Mouse (Mus musculus) NIH3T3 (cell line): Measurements from ENCODE around the gene Plekha8.

ENCODE experiments used
- DNase-seq: peaks from one replicate; pipeline ENCODE4 v3.0.0-alpha.2; 2012; ENCODE audit warnings: low read depth

The Plekha8 gene

GRCm38 (mm10) chr6:54594469-54595329 lies at the start of gene Plekha8:
Plekha8 (plus strand) TSS chr6:54595111.
- DNase-seq: peak; percentile 96

- no peak for DNase-seq
Observed at GRCm38 (mm10) chr6:54548314-54549019, 46.4 kb upstream of the Plekha8 start.

GRCm38 (mm10) chr6:54549311-54549710 lies 45.6 kb upstream of the Plekha8 start:
- no peak for DNase-seq

- DNase-seq: peak; percentile 21
Observed at GRCm38 (mm10) chr6:54550801-54551323, 44.0 kb upstream of the Plekha8 start.

- no peak for DNase-seq
Observed at GRCm38 (mm10) chr6:54552721-54553413, 42.0 kb upstream of the Plekha8 start.

GRCm38 (mm10) chr6:54553632-54554031 lies 41.3 kb upstream of the Plekha8 start:
- DNase-seq: no peak

- DNase-seq: no peak
Observed at GRCm38 (mm10) chr6:54554341-54555110, 40.4 kb upstream of the Plekha8 start.

GRCm38 (mm10) chr6:54555816-54556215 lies 39.1 kb upstream of the Plekha8 start:
- DNase-seq: no peak

GRCm38 (mm10) chr6:54557671-54558070 lies 37.2 kb upstream of the Plekha8 start:
- no peak for DNase-seq

- no peak for DNase-seq
Observed at GRCm38 (mm10) chr6:54558466-54558865, 36.4 kb upstream of the Plekha8 start.

GRCm38 (mm10) chr6:54562018-54562809 lies 32.7 kb upstream of the Plekha8 start:
- DNase-seq: no peak

- DNase-seq: no peak
Observed at GRCm38 (mm10) chr6:54563561-54563960, 31.4 kb upstream of the Plekha8 start.

GRCm38 (mm10) chr6:54564506-54564991 lies 30.4 kb upstream of the Plekha8 start:
- peak; percentile 46 for DNase-seq

- peak; percentile 12 for DNase-seq
Observed at GRCm38 (mm10) chr6:54565012-54565411, 29.9 kb upstream of the Plekha8 start.

GRCm38 (mm10) chr6:54565665-54566545 lies 29.0 kb upstream of the Plekha8 start, which contains the start of gene Scrn1:
Scrn1 (minus strand) TSS chr6:54566489.
- DNase-seq: peak; percentile 37

GRCm38 (mm10) chr6:54566546-54566919 lies 28.4 kb upstream of the Plekha8 start:
- DNase-seq: no peak

- DNase-seq: no peak
Observed at GRCm38 (mm10) chr6:54569776-54570175, 25.1 kb upstream of the Plekha8 start.

GRCm38 (mm10) chr6:54573218-54573955 lies 21.5 kb upstream of the Plekha8 start:
- DNase-seq: peak; percentile 31

- DNase-seq: peak; percentile 81
Observed at GRCm38 (mm10) chr6:54586175-54586574, 8.7 kb upstream of the Plekha8 start.
